In the genomic region with DNA sequence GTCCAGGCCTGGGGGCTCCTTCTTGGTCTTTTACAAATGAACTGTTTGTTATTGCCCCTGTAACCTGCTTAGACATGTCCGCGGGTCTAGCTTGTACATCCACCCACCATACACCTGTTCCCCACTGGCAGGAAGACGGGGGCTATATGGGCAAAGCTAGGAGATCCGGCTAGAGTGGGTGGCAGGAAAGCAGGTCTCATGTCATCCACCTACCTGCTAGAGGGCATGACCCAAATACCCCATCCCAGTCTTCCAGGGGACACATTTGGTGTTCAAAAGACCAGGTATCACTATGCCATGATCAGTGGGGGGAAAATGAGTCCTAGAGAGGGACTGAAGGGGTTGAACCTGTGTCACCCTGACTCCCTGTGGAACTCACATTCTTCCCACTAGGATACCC, we compare ENCODE assay signal across 10 mouse cellular contexts. TPM values are rescaled to one million over a fixed set of nuclear protein-coding genes. Genes with fewer than 3 reads are reported as not detected.
DNase-seq lines count a peak whose midpoint lies in the region; ATAC-seq and TF ChIP-seq lines count a peak whose summit lies in the region.
"Had no signal": no experiment of that assay in that cellular context is flagged by ENCODE, and none has a peak within 500 bp of the region (broad histone marks: within the 10 kb centered on the region; RNA-seq: fewer than 3 reads in every experiment).

No protein-coding gene starts in this region.

- peaks cover 14% of the 10 kb centered on the region for H3K36me3 ChIP-seq in kidney, embryonic 15.5 days
- no peaks in the 10 kb centered on the region for H3K36me3 ChIP-seq in embryonic facial prominence, embryonic 11.5 days (replicated peaks; ENCODE audit: control insufficient read depth, insufficient read depth, low read depth, low read length)
- peaks cover 11% of the 10 kb centered on the region for H3K36me3 ChIP-seq in heart, postnatal 0 days (replicated peaks; ENCODE audit: control insufficient read depth, insufficient read depth, low read length)
- H3K36me3 ChIP-seq in midbrain, embryonic 13.5 days = peaks cover 26% of the 10 kb centered on the region

- no peaks in the 10 kb centered on the region for H3K27me3 ChIP-seq in kidney, embryonic 15.5 days
- H3K27me3 ChIP-seq in embryonic facial prominence, embryonic 11.5 days (ENCODE audit: control insufficient read depth, insufficient read depth, low read length) = no peaks in the 10 kb centered on the region
- no peaks in the 10 kb centered on the region for H3K27me3 ChIP-seq in heart, postnatal 0 days (ENCODE audit: control insufficient read depth, insufficient read depth, low read length)
- H3K27me3 ChIP-seq in midbrain, embryonic 13.5 days = no peaks in the 10 kb centered on the region

- WGBS in kidney, embryonic 15.5 days = 88% methylated on average over 4 of the region's 4 CpGs
- 76% methylated on average over 4 of the region's 4 CpGs for WGBS in embryonic facial prominence, embryonic 11.5 days
- 86% methylated on average over 4 of the region's 4 CpGs for WGBS in heart, postnatal 0 days
- WGBS in midbrain, embryonic 13.5 days = 88% methylated on average over 4 of the region's 4 CpGs

- intact Hi-C loops in gastrocnemius, postnatal 36 days (cut with DNase I) = no loop called here

- H3K27ac ChIP-seq in kidney, embryonic 15.5 days = peak overlapping the region; percentile 100
- no peak overlapping the region; the same call in 1 of the 2 replicates for H3K27ac ChIP-seq in embryonic facial prominence, embryonic 11.5 days (replicated peaks; ENCODE audit: low read depth, low read length)
- peak overlapping the region; percentile 99 for H3K27ac ChIP-seq in heart, postnatal 0 days (ENCODE audit: low read depth)
- peak overlapping the region; percentile 100 for H3K27ac ChIP-seq in midbrain, embryonic 13.5 days

- peak overlapping the region; percentile 53; the same call in 1 of the 2 replicates for H3K9ac ChIP-seq in kidney, embryonic 15.5 days
- H3K9ac ChIP-seq in embryonic facial prominence, embryonic 11.5 days (replicated peaks; ENCODE audit: low read length) = no peak overlapping the region; the same call in 1 of the 2 replicates
- peak overlapping the region; percentile 33; the same call in 1 of the 2 replicates for H3K9ac ChIP-seq in heart, postnatal 0 days (replicated peaks; ENCODE audit: low read depth, low read length)
- peak overlapping the region; percentile 85 for H3K9ac ChIP-seq in midbrain, embryonic 13.5 days (replicated peaks)

- H3K9me3 ChIP-seq in kidney, embryonic 15.5 days (replicated peaks) = no peaks in the 10 kb centered on the region
- no peaks in the 10 kb centered on the region for H3K9me3 ChIP-seq in embryonic facial prominence, embryonic 11.5 days (replicated peaks; ENCODE audit: control insufficient read depth, low read length)
- H3K9me3 ChIP-seq in heart, postnatal 0 days (replicated peaks; ENCODE audit: control insufficient read depth, low read length) = no peaks in the 10 kb centered on the region
- H3K9me3 ChIP-seq in midbrain, embryonic 13.5 days = no peaks in the 10 kb centered on the region

- no peak for TF ChIP-seq CTCF in heart, postnatal 0 days (IDR thresholded peaks at IDR 0.05; ENCODE audit: low read depth)

- DNase-seq in kidney, postnatal 25 days = no peak
- DNase-seq in embryonic facial prominence, embryonic 11.5 days (ENCODE audit: low spot score) = no peak
- DNase-seq in heart, postnatal 0 days (ENCODE audit: low spot score) = no peak
- DNase-seq in gastrocnemius, postnatal 36 days = no peak
- DNase-seq in retina, embryonic 14.5 days (ENCODE audit: low spot score) = no peak
- no peak for DNase-seq in frontal cortex, postnatal 10 days (ENCODE audit: low spot score in 2 of 2)
- DNase-seq: right cerebral cortex, adult 18-20 months had no signal

- no peak for TF ChIP-seq EP300 in heart, postnatal 0 days (IDR thresholded peaks at IDR 0.05; ENCODE audit: low read depth)

- H3K4me2 ChIP-seq in kidney, embryonic 15.5 days = peak overlapping the region; percentile 90
- H3K4me2 ChIP-seq in embryonic facial prominence, embryonic 11.5 days (ENCODE audit: low read depth, low read length) = peak overlapping the region; percentile 97; the same call in 1 of the 2 replicates
- peak overlapping the region; percentile 79 for H3K4me2 ChIP-seq in heart, postnatal 0 days (ENCODE audit: low read depth, low read length)
- H3K4me2 ChIP-seq in midbrain, embryonic 13.5 days (replicated peaks) = peak overlapping the region; percentile 80

- peaks cover 71% of the 10 kb centered on the region for H3K4me1 ChIP-seq in kidney, embryonic 15.5 days
- H3K4me1 ChIP-seq in embryonic facial prominence, embryonic 11.5 days (ENCODE audit: control insufficient read depth, insufficient read depth, low read length) = peaks cover 13% of the 10 kb centered on the region
- H3K4me1 ChIP-seq in heart, postnatal 0 days (ENCODE audit: control insufficient read depth, insufficient read depth) = peaks cover 49% of the 10 kb centered on the region
- H3K4me1 ChIP-seq in midbrain, embryonic 13.5 days (replicated peaks) = peaks cover 73% of the 10 kb centered on the region

- H3K4me3 ChIP-seq in kidney, embryonic 15.5 days (replicated peaks) = peak overlapping the region; percentile 72; the same call in 1 of the 2 replicates
- H3K4me3 ChIP-seq in embryonic facial prominence, embryonic 11.5 days (ENCODE audit: low read depth, low read length) = no peak overlapping the region
- H3K4me3 ChIP-seq in heart, postnatal 0 days (ENCODE audit: low read depth, low read length) = no peak overlapping the region
- peak overlapping the region; percentile 67 for H3K4me3 ChIP-seq in midbrain, embryonic 13.5 days (replicated peaks)

- ATAC-seq in kidney, embryonic 15.5 days (replicated peaks; ENCODE audit: low FRiP score) = no peak
- ATAC-seq in embryonic facial prominence, embryonic 11.5 days (replicated peaks; ENCODE audit: insufficient number of reproducible peaks, low FRiP score, low TSS enrichment, low read depth) = no peak
- no peak for ATAC-seq in heart, postnatal 0 days (ENCODE audit: insufficient read depth, low read depth)
- ATAC-seq in midbrain, embryonic 13.5 days = no peak

RNA-seq across cellular contexts. Expression of gene Cic, which starts 9.9 kb away (rescaled TPM):
- 28.2 and 32.4 TPM in 2 replicates for polyA plus RNA-seq in kidney, embryonic 15.5 days (2015; fragmentation: Nextera tagmentation; extraction: Ambion mirVana)
- 26.6 and 27.0 TPM in 2 replicates for polyA plus RNA-seq in embryonic facial prominence, embryonic 11.5 days (2014; fragmentation: Nextera tagmentation; extraction: Ambion mirVana)
- 57.2 and 63.0 TPM in 2 replicates for total RNA-seq in heart, postnatal 0 days (2014; rRNA removed; ENCODE audit: low replicate concordance)
- 15.7 and 16.9 TPM in 2 replicates for polyA plus RNA-seq in heart, postnatal 0 days (2015; fragmentation: Nextera tagmentation; extraction: Ambion mirVana)
- polyA plus RNA-seq in midbrain, embryonic 13.5 days (2015; fragmentation: Nextera tagmentation; extraction: Ambion mirVana) = 37.6 and 44.2 TPM in 2 replicates
- total RNA-seq in gastrocnemius, postnatal 36 days (2021) = 10 to 100 TPM; 31.4 to 37.6 TPM

RNA-seq across cellular contexts. Expression of gene Pafah1b3, which starts 20.4 kb away (rescaled TPM):
- polyA plus RNA-seq in kidney, embryonic 15.5 days (2015; fragmentation: Nextera tagmentation; extraction: Ambion mirVana) = 181 and 191 TPM in 2 replicates
- polyA plus RNA-seq in embryonic facial prominence, embryonic 11.5 days (2014; fragmentation: Nextera tagmentation; extraction: Ambion mirVana) = 287 and 312 TPM in 2 replicates
- total RNA-seq in heart, postnatal 0 days (2014; rRNA removed; ENCODE audit: low replicate concordance) = 83.9 and 161 TPM in 2 replicates
- polyA plus RNA-seq in heart, postnatal 0 days (2015; fragmentation: Nextera tagmentation; extraction: Ambion mirVana) = 57.3 and 61.5 TPM in 2 replicates
- polyA plus RNA-seq in midbrain, embryonic 13.5 days (2015; fragmentation: Nextera tagmentation; extraction: Ambion mirVana) = 665 and 668 TPM in 2 replicates
- 1 to 10 TPM in 1 of 2 experiments, under 1 TPM in 1; 0.86 to 1.3 TPM for total RNA-seq in gastrocnemius, postnatal 36 days (2021)

RNA-seq across cellular contexts. Expression of gene Prr19, which starts 23.8 kb away (rescaled TPM):
- 0.90 and 1.0 TPM in 2 replicates for polyA plus RNA-seq in kidney, embryonic 15.5 days (2015; fragmentation: Nextera tagmentation; extraction: Ambion mirVana)
- 1.6 TPM in 2 replicates for polyA plus RNA-seq in embryonic facial prominence, embryonic 11.5 days (2014; fragmentation: Nextera tagmentation; extraction: Ambion mirVana)
- total RNA-seq in heart, postnatal 0 days (2014; rRNA removed; ENCODE audit: low replicate concordance) = not detected in 2 replicates
- polyA plus RNA-seq in heart, postnatal 0 days (2015; fragmentation: Nextera tagmentation; extraction: Ambion mirVana) = not detected in 2 replicates
- polyA plus RNA-seq in midbrain, embryonic 13.5 days (2015; fragmentation: Nextera tagmentation; extraction: Ambion mirVana) = 2.1 and 3.1 TPM in 2 replicates
- total RNA-seq in gastrocnemius, postnatal 36 days (2021) = not detected
- total RNA-seq: heart, postnatal 14 days had no signal

RNA-seq across cellular contexts. Expression of gene Erf, which starts 26.8 kb away (rescaled TPM):
- 16.9 and 17.9 TPM in 2 replicates for polyA plus RNA-seq in kidney, embryonic 15.5 days (2015; fragmentation: Nextera tagmentation; extraction: Ambion mirVana)
- 19.4 and 22.6 TPM in 2 replicates for polyA plus RNA-seq in embryonic facial prominence, embryonic 11.5 days (2014; fragmentation: Nextera tagmentation; extraction: Ambion mirVana)
- 41.4 and 66.8 TPM in 2 replicates for total RNA-seq in heart, postnatal 0 days (2014; rRNA removed; ENCODE audit: low replicate concordance)
- 6.5 and 7.0 TPM in 2 replicates for polyA plus RNA-seq in heart, postnatal 0 days (2015; fragmentation: Nextera tagmentation; extraction: Ambion mirVana)
- polyA plus RNA-seq in midbrain, embryonic 13.5 days (2015; fragmentation: Nextera tagmentation; extraction: Ambion mirVana) = 4.4 and 5.7 TPM in 2 replicates
- 1 to 10 TPM; 5.0 to 6.1 TPM for total RNA-seq in gastrocnemius, postnatal 36 days (2021)

RNA-seq across cellular contexts. Expression of gene Tmem145, which starts 28.5 kb away (rescaled TPM):
- 0.68 and 0.87 TPM in 2 replicates for polyA plus RNA-seq in kidney, embryonic 15.5 days (2015; fragmentation: Nextera tagmentation; extraction: Ambion mirVana)
- polyA plus RNA-seq in embryonic facial prominence, embryonic 11.5 days (2014; fragmentation: Nextera tagmentation; extraction: Ambion mirVana) = 0.91 and 1.3 TPM in 2 replicates
- total RNA-seq in heart, postnatal 0 days (2014; rRNA removed; ENCODE audit: low replicate concordance) = not detected in 2 replicates
- not detected in 2 replicates for polyA plus RNA-seq in heart, postnatal 0 days (2015; fragmentation: Nextera tagmentation; extraction: Ambion mirVana)
- 41.1 and 47.1 TPM in 2 replicates for polyA plus RNA-seq in midbrain, embryonic 13.5 days (2015; fragmentation: Nextera tagmentation; extraction: Ambion mirVana)
- total RNA-seq in gastrocnemius, postnatal 36 days (2021) = not detected
- total RNA-seq: heart, postnatal 14 days had no signal

Comparison
In these comparisons a context has a peak if more than half of its experiments do, and no peak if none do; other contexts are left out.
1. H3K4me3 ChIP-seq: peak in kidney, embryonic 15.5 days (single experiment) and midbrain, embryonic 13.5 days (single experiment); none in embryonic facial prominence, embryonic 11.5 days (single experiment) and heart, postnatal 0 days (single experiment).
2. Peak in every context shown above with its lines, with median percentiles within 50 percentile points of each other: H3K4me2 ChIP-seq.